Mouse (Mus musculus): ENCODE measurements around the gene 1700001C02Rik. TPM values are rescaled to one million over a fixed set of nuclear protein-coding genes. Genes with fewer than 3 reads are reported as not detected.

Gene 1700001C02Rik
- polyA plus RNA-seq, 1 experiment from 2014 or later: 3.3 TPM

GRCm38 (mm10) chr5:30456056-30456455 is 9.8 kb upstream of the 1700001C02Rik start:
- no peak for DNase-seq (ENCODE audit: low spot score)
- 59% methylated on average over 6 of the region's 6 CpGs for WGBS
- no peak overlapping the region for H3K27ac ChIP-seq

DNA sequence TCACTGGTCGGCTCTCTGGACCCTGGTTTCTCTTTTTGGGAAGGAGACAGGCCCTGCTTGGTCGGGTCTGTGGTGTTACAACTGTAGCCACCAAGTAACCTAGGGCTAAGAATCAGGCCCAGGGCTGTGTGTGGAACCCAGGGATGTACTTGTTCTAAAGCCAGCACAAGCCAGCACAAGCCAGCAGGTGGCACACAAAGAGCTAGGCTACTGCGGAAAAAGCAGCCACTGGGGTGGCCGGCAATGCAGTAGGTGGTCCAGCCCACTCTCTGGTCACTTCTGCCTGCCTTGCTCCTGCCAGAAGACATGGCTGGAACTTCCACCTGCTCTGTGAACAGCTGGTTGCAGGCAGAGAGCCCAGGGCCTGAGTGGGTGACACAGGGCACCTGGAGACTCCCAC is 5.7 kb upstream of the 1700001C02Rik start:
- Histone ChIP-seq H3K27ac (no peak overlapping the region), H3K9me3 (ENCODE audit: control insufficient read depth, low read length) (no peaks in the 10 kb centered on the region), H3K9ac (no peak overlapping the region), H3K4me2 (replicated peaks) (no peak overlapping the region), H3K4me1 (replicated peaks; ENCODE audit: control insufficient read depth, insufficient read depth, low read length) (peaks cover 17% of the 10 kb centered on the region), H3K27me3 (ENCODE audit: control insufficient read depth, insufficient read depth, low read length) (0 out of 2 replicates have a peak, but pooled peaks cover 2% of the 10 kb centered on the region), H3K4me3 (replicated peaks; ENCODE audit: low read length) (no peak overlapping the region), H3K36me3 (replicated peaks; ENCODE audit: control insufficient read depth, insufficient read depth) (no peaks in the 10 kb centered on the region)
- no peak for DNase-seq (ENCODE audit: low spot score)
- ATAC-seq (ENCODE audit: low FRiP score): no peak
- WGBS: 41% methylated on average over 4 of the region's 4 CpGs

More at GRCm38 (mm10) chr5:30456056-30456455, 9.8 kb upstream of the 1700001C02Rik start:
- no peak overlapping the region for H3K4me3 ChIP-seq (replicated peaks; ENCODE audit: low read length)
- no peak for ATAC-seq (ENCODE audit: low FRiP score)
- no peaks in the 10 kb centered on the region for H3K27me3 ChIP-seq (ENCODE audit: control insufficient read depth, insufficient read depth, low read length)
- no peak overlapping the region for H3K4me2 ChIP-seq (replicated peaks)
- H3K36me3 ChIP-seq (replicated peaks; ENCODE audit: control insufficient read depth, insufficient read depth): no peaks in the 10 kb centered on the region
- no peak overlapping the region for H3K9ac ChIP-seq
- H3K4me1 ChIP-seq (replicated peaks; ENCODE audit: control insufficient read depth, insufficient read depth, low read length): peaks cover 4% of the 10 kb centered on the region; the same call in 1 of the 2 replicates
- no peaks in the 10 kb centered on the region for H3K9me3 ChIP-seq (ENCODE audit: control insufficient read depth, low read length)

- ATAC-seq (ENCODE audit: low FRiP score) (peak; percentile 80), DNase-seq (ENCODE audit: low spot score) (peak; percentile 48)
- Histone ChIP-seq H3K4me3 (replicated peaks; ENCODE audit: low read length) (no peak within 1 kb of the TSS), H3K9me3 (ENCODE audit: control insufficient read depth, low read length) (no peaks in the 10 kb centered on the region), H3K9ac (peak within 1 kb of the TSS; percentile 8; the same call in 1 of the 2 replicates), H3K27me3 (ENCODE audit: control insufficient read depth, insufficient read depth, low read length) (0 out of 2 replicates have a peak, but pooled peaks cover 6% of the 10 kb centered on the region), H3K36me3 (replicated peaks; ENCODE audit: control insufficient read depth, insufficient read depth) (no peaks in the 10 kb centered on the region), H3K27ac (0 out of 2 replicates have a peak within 1 kb of the TSS, but pooled peaks have one; percentile 20), H3K4me1 (replicated peaks; ENCODE audit: control insufficient read depth, insufficient read depth, low read length) (peaks cover 23% of the 10 kb centered on the region), H3K4me2 (replicated peaks) (peak within 1 kb of the TSS; percentile 40)
- 14% methylated on average over 12 of the region's 12 CpGs for WGBS
Measured at GRCm38 (mm10) chr5:30461821-30462220, 4.0 kb upstream of the 1700001C02Rik start, which contains the start of gene Otof. Otof (minus strand) TSS chr5:30461932.

- H3K27ac ChIP-seq: no peak overlapping the region
- H3K4me2 ChIP-seq (replicated peaks): peak overlapping the region; percentile 52
- no peaks in the 10 kb centered on the region for H3K36me3 ChIP-seq (replicated peaks; ENCODE audit: control insufficient read depth, insufficient read depth)
- H3K4me3 ChIP-seq (replicated peaks; ENCODE audit: low read length): peak overlapping the region; percentile 15
- 36% methylated on average over 9 of the region's 9 CpGs for WGBS
- DNase-seq (ENCODE audit: low spot score) (no peak), ATAC-seq (ENCODE audit: low FRiP score) (no peak)
- 0 out of 2 replicates have a peak overlapping the region, but pooled peaks have one; percentile 16 for H3K9ac ChIP-seq
- no peaks in the 10 kb centered on the region for H3K9me3 ChIP-seq (ENCODE audit: control insufficient read depth, low read length)
- 0 out of 2 replicates have a peak, but pooled peaks cover 6% of the 10 kb centered on the region for H3K27me3 ChIP-seq (ENCODE audit: control insufficient read depth, insufficient read depth, low read length)
- H3K4me1 ChIP-seq (replicated peaks; ENCODE audit: control insufficient read depth, insufficient read depth, low read length): peaks cover 26% of the 10 kb centered on the region
Measured at GRCm38 (mm10) chr5:30466315-30466714, 468 bp downstream of the 1700001C02Rik start.

DNA sequence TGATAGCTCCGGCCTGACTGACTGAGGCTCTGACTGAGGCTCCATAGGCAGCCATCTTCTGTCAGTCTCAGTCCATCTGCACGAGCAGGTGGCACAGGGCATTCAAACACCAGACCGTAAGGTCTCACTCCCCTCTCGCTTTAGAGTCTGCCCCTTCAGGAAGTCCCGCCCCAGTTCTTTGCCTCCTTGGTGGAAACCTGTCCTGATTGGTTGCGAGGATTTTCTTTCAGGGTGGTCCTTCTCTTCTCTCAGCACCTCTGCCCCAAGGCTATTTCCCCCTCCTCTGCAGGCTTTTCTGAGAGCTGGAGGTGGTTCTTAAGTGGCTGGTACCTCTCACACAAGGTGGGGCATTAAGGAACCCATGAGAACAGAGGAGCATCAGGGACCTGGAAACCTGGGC is 4.6 kb downstream of the 1700001C02Rik start:
- Histone ChIP-seq H3K4me3 (replicated peaks; ENCODE audit: low read length) (no peak overlapping the region), H3K27me3 (ENCODE audit: control insufficient read depth, insufficient read depth, low read length) (0 out of 2 replicates have a peak, but pooled peaks cover 1% of the 10 kb centered on the region), H3K36me3 (replicated peaks; ENCODE audit: control insufficient read depth, insufficient read depth) (no peaks in the 10 kb centered on the region), H3K27ac (no peak overlapping the region), H3K4me1 (replicated peaks; ENCODE audit: control insufficient read depth, insufficient read depth, low read length) (0 out of 2 replicates have a peak, but pooled peaks cover 18% of the 10 kb centered on the region), H3K4me2 (replicated peaks) (no peak overlapping the region), H3K9ac (no peak overlapping the region), H3K9me3 (ENCODE audit: control insufficient read depth, low read length) (no peaks in the 10 kb centered on the region)
- 52% methylated on average over 6 of the region's 6 CpGs for WGBS
- DNase-seq (ENCODE audit: low spot score): no peak
- no peak for ATAC-seq (ENCODE audit: low FRiP score)

GRCm38 (mm10) chr5:30472148-30472547 is 6.3 kb downstream of the 1700001C02Rik start:
- no peak overlapping the region for H3K4me3 ChIP-seq (replicated peaks; ENCODE audit: low read length)
- H3K36me3 ChIP-seq (replicated peaks; ENCODE audit: control insufficient read depth, insufficient read depth): no peaks in the 10 kb centered on the region
- 83% methylated on average over 5 of the region's 5 CpGs for WGBS
- H3K9me3 ChIP-seq (ENCODE audit: control insufficient read depth, low read length): no peaks in the 10 kb centered on the region
- no peak overlapping the region for H3K4me2 ChIP-seq (replicated peaks)
- no peak overlapping the region for H3K27ac ChIP-seq
- ATAC-seq (ENCODE audit: low FRiP score) (no peak), DNase-seq (ENCODE audit: low spot score) (no peak)
- H3K27me3 ChIP-seq (ENCODE audit: control insufficient read depth, insufficient read depth, low read length): no peaks in the 10 kb centered on the region
- H3K4me1 ChIP-seq (replicated peaks; ENCODE audit: control insufficient read depth, insufficient read depth, low read length): 0 out of 2 replicates have a peak, but pooled peaks cover 12% of the 10 kb centered on the region
- no peak overlapping the region for H3K9ac ChIP-seq

DNA sequence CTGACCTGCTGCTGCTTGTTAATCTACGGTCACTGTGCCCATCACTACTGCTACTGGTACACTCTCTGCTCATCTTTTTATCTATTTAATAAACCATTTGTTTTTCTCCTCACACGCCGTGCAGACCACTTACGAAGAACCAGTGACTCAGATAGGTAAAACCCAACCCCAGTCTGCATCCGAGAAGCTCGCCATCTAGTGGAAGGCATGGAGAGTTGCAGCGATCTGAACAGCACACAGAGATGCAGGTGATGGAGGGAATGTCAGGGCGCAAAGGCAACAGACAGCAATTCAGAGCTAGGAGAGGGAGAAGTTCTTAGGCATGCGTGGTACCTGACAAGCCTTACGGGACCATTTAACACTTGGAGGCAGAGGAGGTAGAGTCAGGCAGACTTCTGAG is 10.7 kb downstream of the 1700001C02Rik start:
- no peak overlapping the region for H3K9ac ChIP-seq
- WGBS: 45% methylated on average over 10 of the region's 10 CpGs

DNA sequence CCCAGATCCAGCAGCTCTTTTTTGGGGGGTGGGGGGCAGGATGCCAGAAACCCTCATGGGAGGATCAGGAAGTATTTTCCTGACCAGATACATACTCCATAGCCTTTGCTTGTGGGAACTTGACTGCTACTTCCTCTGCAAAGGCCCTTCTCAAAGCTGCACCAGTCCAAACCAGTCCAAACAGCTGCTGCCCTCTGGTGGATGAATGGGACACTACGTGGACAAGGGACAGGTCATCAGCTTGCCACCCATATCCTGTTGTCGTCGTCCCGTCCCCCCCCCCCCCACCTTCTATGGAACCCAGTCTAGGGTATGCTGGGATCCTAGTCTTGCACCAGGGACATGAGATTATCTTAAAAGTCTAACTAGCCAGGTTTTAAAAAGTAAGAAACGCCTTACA is 16.5 kb downstream of the 1700001C02Rik start:
- peak; percentile 81 for DNase-seq (ENCODE audit: low spot score)
- ATAC-seq (ENCODE audit: low FRiP score): no peak
- no peak overlapping the region for H3K4me2 ChIP-seq (replicated peaks)
- no peaks in the 10 kb centered on the region for H3K27me3 ChIP-seq (ENCODE audit: control insufficient read depth, insufficient read depth, low read length)
- H3K4me1 ChIP-seq (replicated peaks; ENCODE audit: control insufficient read depth, insufficient read depth, low read length): no peaks in the 10 kb centered on the region
- H3K27ac ChIP-seq: no peak overlapping the region
- H3K36me3 ChIP-seq (replicated peaks; ENCODE audit: control insufficient read depth, insufficient read depth): no peaks in the 10 kb centered on the region
- 18% methylated on average over 5 of the region's 5 CpGs for WGBS
- no peak overlapping the region for H3K4me3 ChIP-seq (replicated peaks; ENCODE audit: low read length)
- H3K9ac ChIP-seq: no peak overlapping the region
- H3K9me3 ChIP-seq (ENCODE audit: control insufficient read depth, low read length): no peaks in the 10 kb centered on the region

More for the DNA sequence above, 10.7 kb downstream of the 1700001C02Rik start:
- DNase-seq (ENCODE audit: low spot score) (peak; percentile 74), ATAC-seq (ENCODE audit: low FRiP score) (peak; percentile 27; the same call in 1 of the 2 replicates)
- no peak overlapping the region for H3K27ac ChIP-seq
- no peaks in the 10 kb centered on the region for H3K9me3 ChIP-seq (ENCODE audit: control insufficient read depth, low read length)
- H3K27me3 ChIP-seq (ENCODE audit: control insufficient read depth, insufficient read depth, low read length): no peaks in the 10 kb centered on the region
- H3K4me1 ChIP-seq (replicated peaks; ENCODE audit: control insufficient read depth, insufficient read depth, low read length): 0 out of 2 replicates have a peak, but pooled peaks cover 1% of the 10 kb centered on the region
- no peak overlapping the region for H3K4me3 ChIP-seq (replicated peaks; ENCODE audit: low read length)
- no peak overlapping the region for H3K4me2 ChIP-seq (replicated peaks)
- H3K36me3 ChIP-seq (replicated peaks; ENCODE audit: control insufficient read depth, insufficient read depth): no peaks in the 10 kb centered on the region

- WGBS: 72% methylated on average over 8 of the region's 8 CpGs
- no peak for DNase-seq (ENCODE audit: low spot score)
- H3K27ac ChIP-seq: no peak overlapping the region
- H3K9ac ChIP-seq: no peak overlapping the region
- no peak overlapping the region for H3K4me2 ChIP-seq (replicated peaks)
- no peak for ATAC-seq (ENCODE audit: low FRiP score)
- no peaks in the 10 kb centered on the region for H3K36me3 ChIP-seq (replicated peaks; ENCODE audit: control insufficient read depth, insufficient read depth)
- H3K9me3 ChIP-seq (ENCODE audit: control insufficient read depth, low read length): no peaks in the 10 kb centered on the region
- no peak overlapping the region for H3K4me3 ChIP-seq (replicated peaks; ENCODE audit: low read length)
- H3K4me1 ChIP-seq (replicated peaks; ENCODE audit: control insufficient read depth, insufficient read depth, low read length): no peaks in the 10 kb centered on the region
- no peaks in the 10 kb centered on the region for H3K27me3 ChIP-seq (ENCODE audit: control insufficient read depth, insufficient read depth, low read length)
Measured at GRCm38 (mm10) chr5:30483533-30483932, 17.7 kb downstream of the 1700001C02Rik start.
